Mouse (Mus musculus): ENCODE results near the gene Ormdl1.
"Not testable (repeated sequence)": the region's sequence is repeated elsewhere in the genome, so short reads cannot be mapped to it uniquely, and the experiment has no call there.

Ormdl1 gene

DNA sequence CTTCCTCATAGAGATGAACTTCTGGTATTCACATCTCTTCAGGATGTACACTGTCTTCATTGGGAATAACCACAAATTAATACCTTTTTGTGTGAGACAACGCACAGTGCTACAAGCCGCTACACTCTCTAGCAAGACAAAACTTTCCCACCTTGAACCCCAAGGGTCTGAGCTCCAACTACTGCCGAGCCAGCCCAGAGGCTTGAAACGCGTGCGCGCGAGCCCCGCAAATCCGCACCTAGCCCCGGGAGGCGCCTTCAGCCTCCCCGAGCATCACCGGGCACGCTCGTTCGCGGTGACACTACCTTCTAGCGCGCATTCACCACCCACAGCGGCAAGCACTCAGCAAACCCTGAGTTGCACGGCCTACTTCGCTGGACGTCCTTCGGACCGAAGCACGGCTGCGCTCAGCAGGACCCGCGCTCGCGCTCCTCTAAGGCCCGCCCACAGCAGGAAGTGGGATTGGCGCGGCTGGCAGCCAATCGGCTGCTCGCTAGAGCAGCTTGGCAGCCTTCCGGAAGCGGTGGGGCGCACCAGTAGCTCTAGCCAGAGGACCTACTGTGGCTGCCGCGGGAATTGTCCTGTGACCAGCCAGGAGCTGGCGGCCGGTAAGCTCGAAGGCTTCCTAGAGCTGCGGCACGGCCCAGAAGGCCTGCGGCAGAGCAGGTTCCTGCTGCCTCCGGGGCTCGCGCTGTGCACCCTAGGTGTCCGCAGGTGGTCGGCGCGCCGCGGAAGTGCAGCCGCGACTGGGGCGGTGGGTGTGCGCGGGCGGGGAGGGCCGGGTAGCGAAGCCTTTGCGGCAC is at the start of gene Ormdl1, which contains the start of the genes Pms1 and Gm28778:
Gene Ormdl1, plus strand, starts transcription at position 515 of the 803 bp plus-strand sequence.
Gene Pms1, minus strand, starts transcription at position 438 of the 803 bp plus-strand sequence.
Gene Gm28778, plus strand, starts transcription at position 531 of the 803 bp plus-strand sequence.
- peak; percentile 84 to 90 for DNase-seq (ENCODE audit: low spot score in 2 of 2)

GRCm38 (mm10) chr1:53264958-53265612 is 31.8 kb upstream of the Ormdl1 start:
- DNase-seq (ENCODE audit: low spot score in 2 of 2) = not testable (repeated sequence)

- no peak for DNase-seq (ENCODE audit: low spot score in 2 of 2)
Measured at GRCm38 (mm10) chr1:53269901-53270300, 27.0 kb upstream of the Ormdl1 start.

DNA sequence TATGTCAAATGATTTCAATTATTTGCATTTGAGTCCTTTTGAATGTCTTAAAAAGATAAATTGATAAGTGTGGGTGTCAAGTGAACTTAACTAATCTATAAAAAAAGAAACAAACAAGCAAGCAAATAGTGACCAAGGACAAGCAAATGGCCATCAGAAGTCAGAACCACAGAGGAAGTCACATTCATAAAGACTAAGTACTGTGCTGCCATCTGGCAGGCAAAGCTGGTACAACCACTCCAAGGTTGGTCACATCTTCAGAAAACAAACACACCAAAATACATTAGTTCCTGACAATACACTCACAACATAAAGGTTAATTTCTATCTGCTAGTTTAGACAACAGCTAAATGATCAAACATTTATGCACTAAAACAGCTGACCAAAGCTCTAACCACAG is 24.2 kb upstream of the Ormdl1 start:
- DNase-seq (ENCODE audit: low spot score in 2 of 2) = peak in 1 of 2 experiments; percentile 16

DNA sequence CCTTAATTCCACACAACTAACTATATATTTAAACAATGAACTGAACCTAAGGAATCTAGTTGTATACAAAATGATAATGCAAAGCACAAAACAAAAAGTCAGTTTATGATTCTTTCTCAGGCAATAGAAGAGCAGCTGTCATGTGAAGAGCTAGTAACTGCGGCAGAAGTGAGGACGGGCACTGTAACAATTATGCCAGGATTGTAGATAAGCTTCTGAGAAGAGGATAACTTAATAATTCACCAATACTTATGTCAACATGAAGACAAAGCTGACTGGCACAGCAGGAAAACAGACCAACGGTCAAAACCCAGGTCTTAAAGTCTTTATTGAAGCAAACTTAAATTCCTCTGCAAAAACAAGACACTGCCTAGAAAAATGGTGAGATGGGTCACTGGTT is 5.7 kb upstream of the Ormdl1 start:
- DNase-seq (ENCODE audit: low spot score in 2 of 2) = no peak

GRCm38 (mm10) chr1:53300506-53300905 is 3.6 kb downstream of the Ormdl1 start:
- DNase-seq (ENCODE audit: low spot score in 2 of 2) = no peak

DNA sequence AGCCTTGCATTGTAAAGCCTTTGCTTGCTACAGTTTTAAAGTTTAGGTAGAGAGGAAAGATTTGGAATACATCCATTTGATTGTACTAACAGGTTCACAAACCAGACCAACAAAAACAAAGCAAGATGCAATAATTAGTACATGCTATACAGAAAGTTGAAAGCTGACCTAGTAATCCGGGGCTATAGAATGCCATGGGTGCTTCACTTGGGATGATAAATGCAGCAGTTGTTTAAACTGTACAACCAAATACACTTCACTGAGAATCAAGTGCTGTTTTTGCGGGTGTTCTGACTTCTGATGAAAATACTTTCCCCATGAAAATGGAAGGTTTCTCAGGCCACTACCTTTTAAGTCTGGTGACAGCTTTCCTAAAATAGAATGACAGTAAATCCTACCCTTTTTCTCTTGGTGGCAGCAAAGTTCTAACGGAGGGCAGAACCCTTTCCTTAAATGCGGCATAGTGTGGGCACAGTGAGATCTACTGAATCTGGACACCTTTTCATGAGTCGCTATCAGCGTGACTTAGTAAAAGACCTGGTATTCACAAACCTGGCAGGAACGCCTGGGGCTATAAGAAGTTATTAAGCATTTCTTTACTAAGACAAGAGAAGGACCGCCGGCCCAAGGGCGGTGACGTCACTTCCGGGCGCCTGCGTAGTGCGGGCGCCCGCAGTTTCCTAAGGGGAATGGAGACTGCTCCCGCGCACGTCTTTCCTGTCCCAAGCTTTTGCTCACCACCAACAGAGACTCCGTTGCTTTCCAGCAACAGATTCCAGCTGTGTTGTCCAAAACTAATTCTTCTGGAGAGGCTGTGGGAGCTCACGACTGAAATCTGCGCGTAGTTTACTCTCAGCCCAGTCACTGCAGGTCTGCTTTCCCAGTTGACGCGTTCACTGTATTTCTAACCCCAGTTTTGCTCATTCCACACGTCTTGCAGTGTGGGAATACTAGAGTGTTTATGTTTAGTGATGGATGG is 16.4 kb downstream of the Ormdl1 start, which contains the start of gene Osgepl1:
Gene Osgepl1, plus strand, starts transcription at position 636 of the 979 bp plus-strand sequence.
- DNase-seq (ENCODE audit: low spot score in 2 of 2) = peak; percentile 71 to 80

DNA sequence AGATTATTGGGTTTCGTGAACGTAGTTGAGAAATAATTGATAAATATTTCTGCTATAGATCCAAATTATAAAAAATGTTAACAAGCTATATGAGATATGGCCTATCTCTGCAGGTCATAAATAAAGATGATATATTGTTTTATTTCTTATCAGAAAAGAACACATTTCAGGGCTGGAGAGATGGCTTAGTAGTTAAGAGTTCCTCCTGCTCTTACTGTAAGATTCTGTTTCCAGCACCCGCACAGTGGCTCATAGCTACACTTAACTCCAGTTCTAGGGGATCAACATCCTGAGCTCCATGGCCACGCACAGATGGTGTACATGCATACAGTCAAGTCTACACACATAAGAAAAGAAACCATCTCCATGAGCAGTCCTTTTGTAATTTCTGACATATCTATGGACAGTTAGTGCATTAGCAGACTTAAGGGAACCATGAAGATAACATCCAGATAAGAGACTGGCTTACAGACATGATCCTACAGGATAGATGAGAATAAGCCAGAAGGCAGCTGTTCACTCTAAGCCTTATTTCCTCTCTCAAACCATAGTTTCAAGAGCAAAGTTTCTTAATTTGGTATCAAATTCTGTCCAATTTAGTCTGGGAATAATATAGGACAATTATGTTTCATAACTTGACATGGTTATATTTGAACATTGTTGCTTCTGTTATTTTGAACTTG is 24.9 kb downstream of the Ormdl1 start:
- no peak for DNase-seq (ENCODE audit: low spot score in 2 of 2)

DNA sequence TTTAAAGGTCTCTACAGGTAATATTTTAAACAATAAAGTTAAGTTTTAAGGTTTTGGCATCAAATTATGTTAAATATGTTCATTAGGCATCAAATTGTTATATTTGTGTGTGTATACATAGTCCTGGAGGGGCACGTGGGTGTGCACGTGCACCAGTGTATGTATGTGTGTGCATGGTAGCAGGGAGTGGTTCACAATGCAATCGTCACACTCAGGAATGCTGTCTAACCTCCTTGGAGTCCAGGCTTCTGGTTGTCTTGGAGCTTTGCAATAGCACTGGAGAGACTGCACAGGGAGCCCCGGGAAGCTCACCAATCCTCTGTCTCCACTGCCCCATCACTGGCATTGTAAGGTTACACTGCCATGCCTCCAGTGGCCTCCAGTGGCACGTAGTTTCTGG is 26.4 kb downstream of the Ormdl1 start:
- no peak for DNase-seq (ENCODE audit: low spot score in 2 of 2)

DNA sequence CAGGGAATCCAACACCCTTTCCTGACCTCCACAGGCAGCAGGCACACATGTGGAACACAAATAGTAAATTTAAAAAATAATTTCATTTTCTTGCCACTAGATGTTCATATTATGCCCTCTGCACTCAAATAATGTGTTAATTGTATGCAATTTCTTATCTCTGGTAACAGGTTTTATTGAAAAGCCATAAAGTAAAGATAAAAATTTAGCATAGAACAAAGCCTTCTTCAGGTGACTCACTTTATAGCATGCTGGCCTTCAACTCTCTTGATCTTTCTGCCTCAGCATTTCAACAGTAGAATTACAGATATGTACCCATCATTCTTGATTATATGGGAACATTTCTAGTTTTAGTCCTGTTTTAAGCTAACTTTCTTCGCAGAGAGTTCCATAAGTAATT is 27.4 kb downstream of the Ormdl1 start:
- DNase-seq (ENCODE audit: low spot score in 2 of 2) = no peak

DNA sequence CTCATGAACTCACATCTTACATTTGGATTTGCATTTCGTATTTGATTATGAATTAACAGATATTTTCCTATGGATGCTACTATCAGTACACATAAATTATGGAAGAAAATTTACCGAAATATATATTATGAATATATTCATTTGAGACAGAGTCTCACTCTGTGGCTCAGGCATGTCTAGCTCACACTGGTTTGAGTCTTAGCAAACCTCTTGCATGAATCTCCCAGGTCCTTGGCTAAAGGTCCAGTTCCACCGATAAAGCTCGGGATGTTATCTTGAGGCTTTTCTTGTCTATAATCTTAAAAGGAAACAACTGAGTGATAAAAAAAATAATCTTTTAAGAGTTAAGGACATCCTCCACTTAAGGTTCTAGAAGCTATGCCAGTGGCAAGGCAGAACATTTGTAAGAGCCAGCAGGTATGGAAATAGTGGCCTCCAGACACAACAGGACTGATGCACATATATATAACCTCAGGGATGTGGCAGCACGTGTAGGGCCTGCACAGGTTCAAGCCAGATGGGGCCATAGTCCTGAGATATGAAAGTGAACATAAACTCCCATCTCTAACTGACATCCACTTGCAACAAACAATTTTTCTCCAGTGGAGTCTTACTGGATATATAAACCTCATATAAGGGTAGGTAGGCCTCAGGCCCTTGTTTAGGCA is 28.1 kb downstream of the Ormdl1 start:
- DNase-seq (ENCODE audit: low spot score in 2 of 2) = no peak

- not testable (repeated sequence) for DNase-seq (ENCODE audit: low spot score in 2 of 2)
Measured at GRCm38 (mm10) chr1:53333527-53333926, 36.6 kb downstream of the Ormdl1 start.

DNA sequence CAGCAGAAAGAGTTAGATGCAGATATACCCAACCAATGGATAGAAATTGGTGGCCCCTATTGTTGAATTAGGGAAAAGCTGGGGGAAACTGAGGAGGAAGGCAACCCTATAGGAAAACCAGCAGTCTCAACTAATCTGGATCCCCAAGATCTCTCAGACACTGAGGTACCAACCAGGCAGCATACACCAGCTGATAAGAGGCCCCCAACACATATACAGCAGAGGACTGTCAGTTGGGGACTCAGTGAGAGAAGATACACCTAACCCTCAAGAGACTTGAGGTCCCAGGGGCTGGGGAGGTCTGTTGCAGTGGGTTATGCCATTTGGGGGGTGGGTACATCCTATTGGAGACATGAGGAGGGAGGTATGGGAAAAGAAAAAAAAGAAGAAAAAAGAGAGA is 38.6 kb downstream of the Ormdl1 start:
- DNase-seq (ENCODE audit: low spot score in 2 of 2) = no peak

- DNase-seq (ENCODE audit: low spot score in 2 of 2) = not testable (repeated sequence)
Measured at GRCm38 (mm10) chr1:53337403-53337802, 40.5 kb downstream of the Ormdl1 start.

DNA sequence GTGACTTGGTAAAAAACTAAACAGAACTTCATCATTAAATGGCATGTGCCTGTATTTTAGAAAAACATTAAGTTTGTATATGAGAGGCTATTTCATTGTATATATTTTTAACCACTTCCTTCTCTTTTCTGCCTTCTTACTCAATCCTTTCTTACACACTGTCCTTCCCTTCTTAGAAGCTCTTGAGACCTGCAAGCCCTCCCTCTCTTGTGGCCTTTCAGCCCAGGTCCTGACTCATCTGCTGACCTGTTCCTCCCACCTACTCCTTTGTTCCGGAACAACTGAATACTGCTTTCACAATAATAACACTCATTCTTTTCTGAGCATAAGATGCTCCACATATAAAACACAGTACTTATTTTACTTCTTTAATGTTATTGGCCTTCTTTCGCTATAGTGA is 44.2 kb downstream of the Ormdl1 start:
- no peak for DNase-seq (ENCODE audit: low spot score in 2 of 2)

- DNase-seq (ENCODE audit: low spot score in 2 of 2) = peak; percentile 96
Measured at GRCm38 (mm10) chr1:53352327-53353261, 55.7 kb downstream of the Ormdl1 start, which contains the start of the genes Asdurf, Gm28551 and Asnsd1. TSS of gene Asdurf (minus strand) at chr1:53352619. TSS of gene Gm28551 (minus strand) at chr1:53352667. TSS of gene Asnsd1 (minus strand) at chr1:53352752.

DNA sequence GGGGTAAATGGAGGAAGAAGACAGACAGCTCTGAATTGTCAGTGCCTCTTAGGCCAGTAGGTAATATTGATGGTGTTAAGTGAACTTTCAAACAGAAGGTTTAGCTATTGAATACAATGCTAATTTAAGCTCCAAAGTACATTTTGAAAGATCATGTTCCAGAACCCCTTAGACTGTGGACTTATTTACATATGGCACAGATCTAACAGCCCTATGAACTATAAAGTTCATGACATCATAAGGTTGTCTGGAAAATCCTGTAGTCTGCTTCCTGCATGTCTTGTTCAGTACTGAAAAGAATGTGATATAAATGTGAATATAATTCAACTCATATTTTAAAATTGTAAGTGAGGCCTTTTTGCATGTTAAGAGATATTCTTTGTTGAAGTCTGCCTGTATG is 62.1 kb downstream of the Ormdl1 start:
- DNase-seq (ENCODE audit: low spot score in 2 of 2) = no peak

Measured in frontal cortex, postnatal 14 days (tissue).